In the genomic region with DNA sequence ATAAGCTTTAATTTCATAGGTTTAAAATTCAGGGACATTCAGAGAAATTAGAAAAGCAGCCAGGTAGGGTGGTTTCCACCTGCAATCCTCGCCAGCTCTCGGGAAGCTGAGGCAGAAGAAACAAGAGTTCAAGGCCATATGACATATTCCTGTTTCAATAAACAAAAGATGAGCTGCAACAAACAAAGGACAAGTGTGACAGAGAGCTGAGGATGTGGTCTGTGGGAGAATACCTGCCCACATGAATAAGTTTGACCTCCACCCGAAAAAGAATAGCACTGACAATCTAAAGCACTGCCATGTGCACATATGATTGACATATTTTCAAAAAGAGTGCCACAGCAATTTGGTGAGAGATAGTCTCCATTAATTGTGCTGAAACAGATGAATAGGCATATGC, we compare ENCODE assay signal across 23 mouse cellular contexts. TPM values are rescaled to one million over a fixed set of nuclear protein-coding genes. Genes with fewer than 3 reads are reported as not detected.
A peak's percentile ranks its signal among the peaks of the same experiment; 100 is the strongest.
DNase-seq lines count a peak whose midpoint lies in the region; ATAC-seq lines count a peak whose summit lies in the region.
"Had no signal": no experiment of that assay in that cellular context is flagged by ENCODE, and none has a peak within 500 bp of the region (broad histone marks: within the 10 kb centered on the region; RNA-seq: fewer than 3 reads in every experiment).

No protein-coding gene starts in this region.

- H3K4me3 ChIP-seq in hindbrain, embryonic 13.5 days: no peak overlapping the region
- H3K4me3 ChIP-seq in hindbrain, embryonic 14.5 days (replicated peaks; ENCODE audit: low read length): no peak overlapping the region
- no peak overlapping the region for H3K4me3 ChIP-seq in embryonic facial prominence, embryonic 10.5 days
- H3K4me3 ChIP-seq: embryonic facial prominence, embryonic 15.5 days; erythroblast, embryonic 14.5 days; forebrain, embryonic 10.5 days; heart, embryonic 10.5 days; hindbrain, embryonic 12.5 days had no signal

- no peak overlapping the region for H3K9ac ChIP-seq in hindbrain, embryonic 13.5 days
- H3K9ac ChIP-seq in hindbrain, embryonic 14.5 days: no peak overlapping the region
- H3K9ac ChIP-seq: embryonic facial prominence, embryonic 15.5 days; hindbrain, embryonic 12.5 days had no signal

- DNase-seq in hindbrain, embryonic 14.5 days (ENCODE audit: low spot score): no peak
- peak; percentile 35 for DNase-seq in CD4-positive, CD25-positive, alpha-beta regulatory T cell, adult 2 months (ENCODE audit: low read depth, low spot score)
- DNase-seq in induced T-regulatory cell, adult 2 months (ENCODE audit: low read depth): peak; percentile 38
- DNase-seq in naive thymus-derived CD4-positive, alpha-beta T cell, adult 2 months (ENCODE audit: low read depth): peak; percentile 64
- DNase-seq in ovary, postnatal 10 days (ENCODE audit: low spot score): no peak
- DNase-seq in embryonic facial prominence, embryonic 10.5 days (ENCODE audit: low spot score): no peak
- DNase-seq: adrenal gland, adult 2 months; adrenal gland, postnatal 25 days; cerebellum, adult 18-20 months; cerebellum, adult 9-11 months; cerebellum, postnatal 36 days; heart, adult 18-20 months; heart, postnatal 10 days; heart, postnatal 4 days had no signal

- peak overlapping the region; percentile 30; the same call in 1 of the 2 replicates for H3K27ac ChIP-seq in hindbrain, embryonic 13.5 days
- H3K27ac ChIP-seq in hindbrain, embryonic 14.5 days: no peak overlapping the region
- H3K27ac ChIP-seq in embryonic facial prominence, embryonic 10.5 days (replicated peaks): no peak overlapping the region
- H3K27ac ChIP-seq: embryonic facial prominence, embryonic 15.5 days; forebrain, embryonic 10.5 days; heart, embryonic 10.5 days; hindbrain, embryonic 12.5 days had no signal

- no peaks in the 10 kb centered on the region for H3K27me3 ChIP-seq in hindbrain, embryonic 13.5 days
- H3K27me3 ChIP-seq in hindbrain, embryonic 14.5 days (ENCODE audit: control insufficient read depth, insufficient read depth, low read length): no peaks in the 10 kb centered on the region
- H3K27me3 ChIP-seq in embryonic facial prominence, embryonic 10.5 days (replicated peaks; ENCODE audit: low read depth, poor library complexity, severe bottlenecking): no peaks in the 10 kb centered on the region
- H3K27me3 ChIP-seq: embryonic facial prominence, embryonic 15.5 days; hindbrain, embryonic 12.5 days had no signal

- no peak overlapping the region for H3K4me2 ChIP-seq in hindbrain, embryonic 13.5 days
- no peak overlapping the region for H3K4me2 ChIP-seq in hindbrain, embryonic 14.5 days (replicated peaks)
- H3K4me2 ChIP-seq: embryonic facial prominence, embryonic 15.5 days; hindbrain, embryonic 12.5 days had no signal

- H3K4me1 ChIP-seq in hindbrain, embryonic 13.5 days (replicated peaks): peaks cover 7% of the 10 kb centered on the region; the same call in 1 of the 2 replicates
- no peaks in the 10 kb centered on the region; the same call in 1 of the 2 replicates for H3K4me1 ChIP-seq in hindbrain, embryonic 14.5 days (replicated peaks; ENCODE audit: control insufficient read depth, insufficient read depth, low read length)
- H3K4me1 ChIP-seq in embryonic facial prominence, embryonic 10.5 days: peaks cover 26% of the 10 kb centered on the region

- no peak for ATAC-seq in hindbrain, embryonic 13.5 days (ENCODE audit: low FRiP score)
- no peak for ATAC-seq in hindbrain, embryonic 14.5 days (ENCODE audit: low FRiP score)
- no peak for ATAC-seq in megakaryocyte progenitor cell, adult 5-6 weeks (replicated peaks; ENCODE audit: poor library complexity)
- ATAC-seq: forebrain, embryonic 14.5 days had no signal

- H3K9me3 ChIP-seq in hindbrain, embryonic 13.5 days: no peaks in the 10 kb centered on the region
- H3K9me3 ChIP-seq in hindbrain, embryonic 14.5 days (ENCODE audit: control insufficient read depth, low read length): no peaks in the 10 kb centered on the region
- H3K9me3 ChIP-seq in embryonic facial prominence, embryonic 10.5 days: no peaks in the 10 kb centered on the region
- H3K9me3 ChIP-seq: embryonic facial prominence, embryonic 15.5 days; forebrain, embryonic 10.5 days; G1E; heart, embryonic 10.5 days; hindbrain, embryonic 12.5 days had no signal

- 0 out of 2 replicates have a peak, but pooled peaks cover 2% of the 10 kb centered on the region for H3K36me3 ChIP-seq in hindbrain, embryonic 13.5 days
- no peaks in the 10 kb centered on the region for H3K36me3 ChIP-seq in hindbrain, embryonic 14.5 days (replicated peaks; ENCODE audit: control insufficient read depth, insufficient read depth)
- H3K36me3 ChIP-seq in embryonic facial prominence, embryonic 10.5 days (replicated peaks): peaks cover 5% of the 10 kb centered on the region
- H3K36me3 ChIP-seq: embryonic facial prominence, embryonic 15.5 days; hindbrain, embryonic 12.5 days had no signal

- 83% methylated on average over 3 of the region's 3 CpGs for WGBS in hindbrain, embryonic 13.5 days
- 67% methylated on average over 3 of the region's 3 CpGs for WGBS in hindbrain, embryonic 14.5 days
- WGBS in embryonic facial prominence, embryonic 10.5 days: 92% methylated on average over 3 of the region's 3 CpGs

RNA-seq across cellular contexts. Expression of a gene that starts 31.9 kb away (rescaled TPM):
- 11.6 and 11.7 TPM in 2 replicates for polyA plus RNA-seq in hindbrain, embryonic 13.5 days (2015; fragmentation: Nextera tagmentation; extraction: Ambion mirVana)
- polyA plus RNA-seq in hindbrain, embryonic 14.5 days (2014; fragmentation: Nextera tagmentation; extraction: Ambion mirVana): 21.7 and 22.2 TPM in 2 replicates
- 48.5 and 52.7 TPM in 2 replicates for total RNA-seq in megakaryocyte progenitor cell, adult 5-6 weeks (2015)
- 13.5 and 16.6 TPM in 2 replicates for total RNA-seq in megakaryocyte progenitor cell, adult 5-6 weeks (2017)
- polyA plus RNA-seq in embryonic facial prominence, embryonic 10.5 days (2016; fragmentation: Nextera tagmentation; extraction: Ambion mirVana): 14.0 and 14.4 TPM in 2 replicates

Comparison
In these comparisons a context has a peak if more than half of its experiments do, and no peak if none do; other contexts are left out.
1. DNase-seq: peak in CD4-positive, CD25-positive, alpha-beta regulatory T cell, adult 2 months (single experiment), induced T-regulatory cell, adult 2 months (single experiment) and naive thymus-derived CD4-positive, alpha-beta T cell, adult 2 months (single experiment); none in hindbrain, embryonic 14.5 days (single experiment), ovary, postnatal 10 days (single experiment) and embryonic facial prominence, embryonic 10.5 days (single experiment).